11 mouse cellular contexts compared by ENCODE assay signal in genomic region chr1:162549615-162550283, GRCm38 (mm10). TPM values are rescaled to one million over a fixed set of nuclear protein-coding genes. Genes with fewer than 3 reads are reported as not detected.
DNase-seq lines count a peak whose midpoint lies in the region; ATAC-seq and TF ChIP-seq lines count a peak whose summit lies in the region.
"Had no signal": no experiment of that assay in that cellular context is flagged by ENCODE, and none has a peak within 500 bp of the region (broad histone marks: within the 10 kb centered on the region; RNA-seq: fewer than 3 reads in every experiment).

No protein-coding gene starts in this region.

- H3K4me3 ChIP-seq in cerebellum, adult 2 months (replicated peaks; ENCODE audit: insufficient read depth, low read depth, low read length): no peak overlapping the region
- no peak overlapping the region for H3K4me3 ChIP-seq in layer of hippocampus, adult 2 months
- H3K4me3 ChIP-seq in kidney, embryonic 16.5 days (ENCODE audit: low read length): no peak overlapping the region

- H3K9ac ChIP-seq in kidney, embryonic 16.5 days (replicated peaks; ENCODE audit: low read length): no peak overlapping the region
- H3K9ac ChIP-seq: limb, embryonic 12.5 days had no signal

- TF ChIP-seq CTCF in cerebellum, adult 2 months (IDR thresholded peaks at IDR 0.05; ENCODE audit: borderline replicate concordance, insufficient read depth, low read depth, low read length): peak; percentile 45; the same call in 1 of the 2 replicates
- peak; percentile 90 for TF ChIP-seq CTCF in layer of hippocampus, adult 2 months (conservative IDR thresholded peaks at IDR 0.05)

- no peak for TF ChIP-seq POLR2A in cerebellum, adult 2 months (IDR thresholded peaks at IDR 0.05; ENCODE audit: borderline replicate concordance, insufficient read depth, low read length)

- H3K27ac ChIP-seq in cerebellum, adult 2 months (ENCODE audit: insufficient read depth, low read length): no peak overlapping the region
- H3K27ac ChIP-seq in layer of hippocampus, adult 2 months: no peak overlapping the region
- no peak overlapping the region for H3K27ac ChIP-seq in kidney, embryonic 16.5 days (ENCODE audit: low read length)
- H3K27ac ChIP-seq: limb, embryonic 12.5 days had no signal

- H3K36me3 ChIP-seq in kidney, embryonic 16.5 days (ENCODE audit: insufficient read depth, low read length): peaks cover 12% of the 10 kb centered on the region; the same call in 1 of the 2 replicates

- H3K9me3 ChIP-seq in kidney, embryonic 16.5 days (ENCODE audit: low read length): no peaks in the 10 kb centered on the region
- H3K9me3 ChIP-seq: limb, embryonic 12.5 days had no signal

- ATAC-seq in cerebellum, adult (ENCODE audit: insufficient number of reproducible peaks, low FRiP score, low TSS enrichment): no peak
- ATAC-seq in kidney, embryonic 16.5 days (ENCODE audit: low FRiP score, low TSS enrichment): no peak

- WGBS in cerebellum, adult 2 months: 79% methylated on average over 5 of the region's 5 CpGs
- 72% methylated on average over 5 of the region's 5 CpGs for WGBS in kidney, embryonic 16.5 days

- no peak overlapping the region for H3K4me2 ChIP-seq in kidney, embryonic 16.5 days (replicated peaks; ENCODE audit: low read depth, low read length)

- H3K27me3 ChIP-seq in cerebellum, adult 2 months (ENCODE audit: control insufficient read depth, insufficient read depth, low read length): no peaks in the 10 kb centered on the region
- H3K27me3 ChIP-seq in kidney, embryonic 16.5 days (ENCODE audit: insufficient read depth, low read length): no peaks in the 10 kb centered on the region
- H3K27me3 ChIP-seq: limb, embryonic 12.5 days had no signal

- DNase-seq in cerebellum, adult 2 months: peak in 1 of 2 experiments; percentile 31
- no peak for DNase-seq in layer of hippocampus, adult 2 months (ENCODE audit: low spot score in 2 of 2)
- no peak for DNase-seq in layer of hippocampus, postnatal 10 days (ENCODE audit: low spot score in 2 of 2)
- peak; percentile 68 for DNase-seq in embryo, embryonic 10.5 days (ENCODE audit: low spot score)
- peak; percentile 72 for DNase-seq in naive thymus-derived CD4-positive, alpha-beta T cell, adult 2 months (ENCODE audit: low read depth)
- no peak for DNase-seq in adrenal gland, adult 8-10 months
- DNase-seq: cerebellum, adult 9-11 months; thymus, postnatal 4 days had no signal

- no peaks in the 10 kb centered on the region; the same call in 1 of the 2 replicates for H3K4me1 ChIP-seq in cerebellum, adult 2 months (ENCODE audit: control insufficient read depth, insufficient read depth, low read length)
- H3K4me1 ChIP-seq in kidney, embryonic 16.5 days (ENCODE audit: insufficient read depth, low read length): peaks cover 14% of the 10 kb centered on the region

RNA-seq across cellular contexts. Expression of gene Mettl13, which starts 1.4 kb away (rescaled TPM):
- 10.3 and 10.6 TPM in 2 replicates for polyA plus RNA-seq in cerebellum, adult 2 months (2012; rRNA removed)
- total RNA-seq in layer of hippocampus, adult 2 months (2021): 10 to 100 TPM; 11.2 to 12.3 TPM
- total RNA-seq in layer of hippocampus, postnatal 10 days (2021): 10 to 100 TPM; 11.6 to 16.1 TPM
- 10 to 100 TPM; 16.3 to 34.5 (median 22.1) TPM for total RNA-seq in adrenal gland, adult 8-10 months (2022)
- 24.7 and 26.8 TPM in 2 replicates for polyA plus RNA-seq in kidney, embryonic 16.5 days (2015; fragmentation: Nextera tagmentation; extraction: Ambion mirVana)

RNA-seq across cellular contexts. Expression of gene Vamp4, which starts 20.6 kb away (rescaled TPM):
- 73.3 and 75.2 TPM in 2 replicates for polyA plus RNA-seq in cerebellum, adult 2 months (2012; rRNA removed)
- 100 to 1,000 TPM; 102 to 103 TPM for total RNA-seq in layer of hippocampus, adult 2 months (2021)
- total RNA-seq in layer of hippocampus, postnatal 10 days (2021): 10 to 100 TPM; 72.0 to 72.3 TPM
- total RNA-seq in adrenal gland, adult 8-10 months (2022): 10 to 100 TPM; 43.3 to 63.0 (median 53.2) TPM
- polyA plus RNA-seq in kidney, embryonic 16.5 days (2015; fragmentation: Nextera tagmentation; extraction: Ambion mirVana): 51.3 and 52.6 TPM in 2 replicates

Comparison
In these comparisons a context has a peak if more than half of its experiments do, and no peak if none do; other contexts are left out.
1. DNase-seq: peak in embryo, embryonic 10.5 days (single experiment) and naive thymus-derived CD4-positive, alpha-beta T cell, adult 2 months (single experiment); none in layer of hippocampus, adult 2 months (0 of 2), layer of hippocampus, postnatal 10 days (0 of 2) and adrenal gland, adult 8-10 months (single experiment).